ENCODE assay signal across 18 mouse cellular contexts in the genomic region with DNA sequence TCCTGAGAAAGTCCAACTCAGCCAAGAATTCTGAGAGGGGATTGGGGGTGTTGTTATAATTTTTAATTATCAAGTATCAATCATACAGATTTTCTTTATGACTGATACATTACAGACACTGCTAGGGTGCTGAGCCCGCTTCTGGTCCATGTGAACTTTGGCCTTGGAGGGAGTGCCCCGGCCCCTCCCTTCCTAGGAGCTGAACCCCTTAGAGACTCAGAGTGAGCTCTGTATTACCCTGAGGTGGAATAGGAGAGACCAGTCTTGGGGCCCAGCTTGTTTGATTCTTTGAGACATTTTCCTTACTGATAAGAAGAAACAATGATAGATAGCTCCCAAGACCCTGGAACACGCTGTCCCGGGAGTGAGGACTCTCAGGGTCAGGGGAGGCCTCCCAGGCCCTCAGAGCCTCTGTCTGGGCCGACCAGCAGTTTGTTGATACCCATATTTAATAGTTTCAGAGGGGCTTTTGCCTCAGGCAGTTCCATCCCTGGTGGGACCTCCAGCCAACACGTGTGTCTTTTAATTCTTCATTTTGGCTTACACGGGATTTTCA.
"Had no signal": no experiment of that assay in that cellular context is flagged by ENCODE, and none has a peak within 500 bp of the region (broad histone marks: within the 10 kb centered on the region; RNA-seq: fewer than 3 reads in every experiment).

No protein-coding gene starts in this region.

- H3K27me3 ChIP-seq: limb, embryonic 15.5 days had no signal

- H3K4me1 ChIP-seq: liver, embryonic 12.5 days had no signal

- ATAC-seq: hindbrain, postnatal 0 days; liver, embryonic 12.5 days; midbrain, embryonic 16.5 days had no signal

- H3K9ac ChIP-seq: limb, embryonic 15.5 days; liver, embryonic 12.5 days; lung, embryonic 14.5 days; neural tube, embryonic 13.5 days had no signal

- H3K27ac ChIP-seq: hindbrain, postnatal 0 days; left cerebral cortex, adult 2 months; limb, embryonic 15.5 days; liver, embryonic 12.5 days; neural tube, embryonic 13.5 days had no signal

- DNase-seq: kidney, adult 11 months; kidney, adult 9 months; kidney, postnatal 14 days; lung, embryonic 14.5 days; lung, postnatal 10 days; lung, postnatal 4 days; retina, postnatal 1 day; right cerebral cortex, postnatal 4 days; spleen, adult 18-20 months; thymus, adult 18-20 months; thymus, postnatal 14 days had no signal

- H3K4me3 ChIP-seq: left cerebral cortex, adult 2 months; limb, embryonic 15.5 days; liver, embryonic 12.5 days; neural tube, embryonic 13.5 days had no signal

- H3K36me3 ChIP-seq: limb, embryonic 15.5 days; liver, embryonic 12.5 days; neural tube, embryonic 13.5 days had no signal

- H3K4me2 ChIP-seq: limb, embryonic 15.5 days; liver, embryonic 12.5 days; lung, embryonic 14.5 days; midbrain, embryonic 11.5 days; neural tube, embryonic 13.5 days had no signal

- H3K9me3 ChIP-seq: limb, embryonic 15.5 days; liver, embryonic 12.5 days; neural tube, embryonic 13.5 days had no signal
